Mouse (Mus musculus) kidney, adult 2 months (tissue): ENCODE measurements around the gene Gsta4. TPM values are rescaled to one million over a fixed set of nuclear protein-coding genes. Genes with fewer than 3 reads are reported as not detected.
"Not testable (repeated sequence)": the region's sequence is repeated elsewhere in the genome, so short reads cannot be mapped to it uniquely, and the experiment has no call there.

Experiments
- DNase-seq: peaks from one replicate; pipeline ENCODE4 v3.0.0; 2021
- H3K27ac ChIP-seq: fragments of 200-500 bp; 2 replicates; pipeline ENCODE4 v1.5.1; 2012; ENCODE audit warnings: low read depth, low read length, control low read depth, inconsistent platforms; ENCODE audit not compliant: insufficient read depth
- H3K27me3 ChIP-seq: fragments of 200-500 bp; replicated peaks from 2 replicates; pipeline ENCODE4 v1.6.1; 2012; ENCODE audit warnings: mild to moderate bottlenecking, moderate library complexity, low read length, inconsistent platforms; ENCODE audit not compliant: control insufficient read depth, insufficient read depth
- H3K36me3 ChIP-seq: fragments of 200-500 bp; 2 replicates; pipeline ENCODE4 v1.6.1; 2012; ENCODE audit warnings: mild to moderate bottlenecking, moderate library complexity, low read length, inconsistent platforms; ENCODE audit not compliant: control insufficient read depth, insufficient read depth
- H3K4me1 ChIP-seq: fragments of 200-500 bp; 2 replicates; pipeline ENCODE4 v1.6.1; 2011; ENCODE audit warnings: low read length; ENCODE audit not compliant: control insufficient read depth, insufficient read depth
- H3K4me3 ChIP-seq: fragments of 200-500 bp; 2 replicates; pipeline ENCODE4 v1.5.1; 2011; ENCODE audit warnings: mild to moderate bottlenecking, low read depth, low read length, control low read depth; ENCODE audit not compliant: insufficient read depth
- CTCF ChIP-seq: fragments of 200-500 bp; conservative IDR thresholded peaks from 2 replicates; pipeline ENCODE4 v1.5.1; 2011; ENCODE audit warnings: low read depth, mild to moderate bottlenecking, control low read depth, low read length, moderate library complexity, mixed read lengths; ENCODE audit not compliant: insufficient read depth, insufficient read length
- POLR2A ChIP-seq: fragments of 200-500 bp; IDR thresholded peaks from one replicate; pipeline ENCODE4 v1.6.1; 2011; ENCODE audit warnings: low read depth, low read length, control low read depth
- WGBS: fragments of 180-500 bp; shearing (Covaris S2); methylation state at CpG from one replicate; pipeline ENCODE4 v1.1.7; 2018; 5-methylcytosine and 5-hydroxymethylcytosine counted together
- polyA plus RNA-seq: library from polyadenylated mRNA; depleted of rRNA; stranded (reverse); fragments of >200 nt; gene quantifications from 2 replicates; pipeline ENCODE4 v1.2.3, GENCODE M21; 2012; rRNA removed

Gsta4 gene
- polyA plus RNA-seq = 120 and 154 TPM in 2 replicates

DNA sequence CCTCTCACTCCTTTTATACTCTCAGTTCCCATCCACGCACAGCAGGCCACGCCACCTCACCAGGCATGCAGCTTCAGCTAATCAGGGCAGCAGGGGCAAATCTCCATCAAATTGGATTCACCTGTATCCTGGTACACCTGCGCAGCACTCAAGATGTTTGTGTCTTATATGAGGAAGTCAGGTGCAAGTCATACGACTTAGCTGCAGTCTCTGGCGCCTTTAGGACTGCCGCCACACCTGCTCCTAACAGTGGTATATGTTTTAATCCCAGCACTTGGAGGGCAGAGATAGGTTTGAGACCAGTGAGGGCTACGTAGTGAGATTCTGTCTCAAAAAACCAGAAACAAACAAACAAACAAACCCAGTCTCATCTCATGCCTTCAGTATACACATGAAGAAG, at the start of gene Gsta4:
Gsta4 (plus strand) TSS at position 301 of the 400 bp plus-strand sequence.
- not testable (repeated sequence) for H3K4me3 ChIP-seq, H3K36me3 ChIP-seq, H3K4me1 ChIP-seq, H3K27ac ChIP-seq, H3K27me3 ChIP-seq, DNase-seq
- WGBS = 96% methylated on average over 5 of the region's 7 CpGs

DNA sequence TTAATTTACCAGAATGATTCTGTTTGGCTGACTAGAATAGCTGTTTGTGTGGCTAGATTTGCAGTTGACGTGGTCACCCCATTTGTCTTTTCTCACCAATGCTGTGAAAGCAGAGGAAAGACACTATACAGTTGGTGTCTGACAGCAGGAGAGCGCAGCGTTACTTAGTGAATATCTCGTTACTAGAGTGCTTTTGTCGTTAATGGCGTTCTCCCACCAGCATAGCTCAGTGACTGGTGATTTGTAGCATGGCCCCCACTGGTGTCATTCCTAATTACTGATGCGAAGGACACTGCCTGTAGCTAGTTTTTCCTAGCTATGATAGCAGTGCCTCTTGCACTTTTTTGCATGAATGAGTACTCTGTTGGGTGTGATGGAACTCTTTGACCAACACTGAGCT, 46.9 kb upstream of the Gsta4 start:
- Histone ChIP-seq H3K27ac (no peak overlapping the region), H3K36me3 (no peaks in the 10 kb centered on the region; the same call in 1 of the 2 replicates), H3K4me1 (no peaks in the 10 kb centered on the region), H3K27me3 (no peaks in the 10 kb centered on the region), H3K4me3 (no peak overlapping the region)
- DNase-seq = no peak
- TF ChIP-seq CTCF (no peak), POLR2A (no peak)
- WGBS = 71% methylated on average over 7 of the region's 7 CpGs

DNA sequence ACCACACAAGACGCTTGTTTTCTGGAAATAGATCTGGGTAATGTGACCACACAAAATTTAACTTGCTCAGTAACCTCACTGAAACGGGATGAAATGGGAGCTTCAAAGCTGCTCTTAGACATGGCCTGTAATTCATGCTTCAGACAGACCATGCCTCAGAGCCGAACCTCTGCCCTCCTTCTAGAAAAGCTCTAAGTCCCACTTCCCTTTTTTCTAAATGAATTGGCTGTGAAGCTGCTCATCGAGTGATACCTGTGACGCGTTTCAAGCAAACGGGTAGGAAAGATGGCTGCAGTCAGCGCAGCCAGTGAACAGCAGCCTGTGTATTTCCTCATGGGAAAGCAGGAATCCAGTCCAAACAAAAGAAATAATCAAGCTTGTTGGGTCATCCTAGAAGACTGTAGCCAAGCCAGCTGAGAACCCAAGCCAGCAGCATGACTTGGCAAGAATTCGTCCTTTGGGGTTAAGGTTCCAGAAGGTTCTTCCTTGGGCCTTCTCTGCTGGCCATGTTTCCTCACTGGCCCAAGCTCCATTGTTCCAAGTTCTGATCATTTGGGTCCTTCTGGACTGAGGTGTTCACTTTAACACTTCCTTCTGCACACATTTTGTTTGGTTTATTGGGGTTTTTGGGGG, 44.4 kb upstream of the Gsta4 start:
- Histone ChIP-seq H3K4me3 (no peak overlapping the region), H3K27me3 (no peaks in the 10 kb centered on the region), H3K27ac (no peak overlapping the region), H3K4me1 (no peaks in the 10 kb centered on the region), H3K36me3 (no peaks in the 10 kb centered on the region; the same call in 1 of the 2 replicates)
- peak; percentile 34 for DNase-seq
- TF ChIP-seq POLR2A (no peak), CTCF (no peak)
- 72% methylated on average over 9 of the region's 9 CpGs for WGBS

DNA sequence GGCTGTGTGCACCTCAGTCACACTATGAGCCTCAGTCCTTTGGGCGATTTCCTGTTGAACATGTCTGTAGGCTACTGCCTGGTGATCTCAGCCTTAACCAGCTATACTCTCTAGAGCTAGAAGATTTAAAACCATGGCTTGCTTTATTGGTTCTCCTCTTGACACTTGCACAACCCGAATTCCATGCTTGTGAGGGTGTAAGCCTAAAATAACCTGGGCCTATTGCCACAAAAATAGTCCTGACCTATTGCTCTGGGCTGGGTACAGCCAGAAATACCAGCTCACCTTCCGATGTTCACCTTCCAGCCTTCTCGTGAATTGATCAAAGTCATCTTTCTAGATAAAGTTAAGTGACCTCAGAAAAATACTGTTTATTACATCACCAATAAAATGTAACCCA, 43.1 kb upstream of the Gsta4 start:
- TF ChIP-seq POLR2A (no peak), CTCF (no peak)
- peak; percentile 24 for DNase-seq
- Histone ChIP-seq H3K27ac (no peak overlapping the region), H3K36me3 (no peaks in the 10 kb centered on the region; the same call in 1 of the 2 replicates), H3K27me3 (no peaks in the 10 kb centered on the region), H3K4me1 (no peaks in the 10 kb centered on the region), H3K4me3 (no peak overlapping the region)
- 69% methylated on average over 4 of the region's 4 CpGs for WGBS

DNA sequence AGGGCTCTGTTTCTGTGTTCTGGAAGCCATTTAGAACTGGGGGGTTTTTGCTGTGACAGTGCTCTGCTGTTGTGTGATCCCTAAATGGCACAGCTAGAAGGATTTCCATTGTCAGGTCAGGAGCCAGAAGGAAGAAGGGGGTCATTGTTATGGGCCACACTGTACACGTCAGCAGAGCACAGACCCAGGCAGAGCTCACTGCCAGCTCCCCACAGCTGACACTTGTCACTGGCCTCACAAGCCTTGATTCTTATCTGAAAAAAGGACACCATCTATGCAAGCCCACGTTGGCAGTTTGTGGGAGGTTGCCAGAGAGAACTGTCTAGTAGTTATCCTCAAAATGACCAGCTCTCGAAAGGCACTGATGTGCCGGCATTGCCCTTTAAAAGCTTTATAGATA, 36.5 kb upstream of the Gsta4 start:
- H3K36me3 ChIP-seq = no peaks in the 10 kb centered on the region; the same call in 1 of the 2 replicates
- H3K4me3 ChIP-seq = no peak overlapping the region
- DNase-seq = no peak

DNA sequence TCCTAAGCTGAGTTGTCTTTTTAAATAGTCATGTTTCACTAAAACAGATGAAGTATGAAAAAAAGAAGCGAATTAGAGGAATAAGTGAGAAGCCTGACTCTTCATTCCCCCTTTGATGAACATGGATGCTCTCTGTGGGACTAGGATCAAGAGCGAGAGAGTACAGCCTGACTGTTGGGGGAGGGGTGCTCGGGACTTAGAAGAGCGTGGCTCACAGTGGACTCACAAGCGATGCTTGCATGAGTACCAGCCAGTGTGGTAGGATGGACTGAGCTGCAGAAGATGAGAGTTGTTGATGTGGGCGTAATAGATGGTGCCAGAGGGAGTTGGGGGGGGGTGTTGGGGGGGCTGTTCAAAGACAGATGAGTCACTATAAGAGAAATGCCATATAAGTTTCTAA, 35.9 kb upstream of the Gsta4 start:
- Histone ChIP-seq H3K36me3 (no peaks in the 10 kb centered on the region; the same call in 1 of the 2 replicates), H3K4me3 (no peak overlapping the region), H3K4me1 (no peaks in the 10 kb centered on the region), H3K27me3 (no peaks in the 10 kb centered on the region), H3K27ac (no peak overlapping the region)
- 93% methylated on average over 6 of the region's 6 CpGs for WGBS
- TF ChIP-seq POLR2A (no peak), CTCF (no peak)
- DNase-seq = no peak

More for the DNA sequence above, 36.5 kb upstream of the Gsta4 start:
- Histone ChIP-seq H3K27me3 (no peaks in the 10 kb centered on the region), H3K27ac (no peak overlapping the region), H3K4me1 (no peaks in the 10 kb centered on the region)
- TF ChIP-seq POLR2A (no peak), CTCF (no peak)
- 74% methylated on average over 4 of the region's 4 CpGs for WGBS

DNA sequence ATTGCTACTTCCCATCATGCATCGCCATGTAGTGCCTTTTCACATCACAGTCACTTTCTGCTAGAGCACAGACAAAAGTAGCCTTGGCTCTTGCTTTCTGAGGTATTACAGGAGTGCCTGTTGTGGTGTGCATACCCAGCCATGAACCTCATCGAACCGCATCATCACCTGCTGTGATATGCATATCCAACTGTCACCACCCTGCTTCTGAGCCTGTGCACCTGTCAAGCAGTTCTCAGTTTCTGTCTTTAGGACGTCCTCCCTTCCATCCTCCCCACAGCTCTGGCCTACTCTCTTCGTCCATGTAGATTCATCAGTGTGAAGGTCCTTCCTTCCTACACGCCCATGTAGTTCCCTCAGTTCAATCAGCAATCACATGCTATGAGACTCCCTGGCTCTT, 34.4 kb upstream of the Gsta4 start:
- Histone ChIP-seq H3K4me3 (no peak overlapping the region), H3K27me3 (no peaks in the 10 kb centered on the region), H3K36me3 (no peaks in the 10 kb centered on the region), H3K4me1 (no peaks in the 10 kb centered on the region), H3K27ac (no peak overlapping the region)
- WGBS = 93% methylated on average over 6 of the region's 6 CpGs
- DNase-seq = no peak
- no peak for TF ChIP-seq POLR2A
- TF ChIP-seq CTCF = no peak

DNA sequence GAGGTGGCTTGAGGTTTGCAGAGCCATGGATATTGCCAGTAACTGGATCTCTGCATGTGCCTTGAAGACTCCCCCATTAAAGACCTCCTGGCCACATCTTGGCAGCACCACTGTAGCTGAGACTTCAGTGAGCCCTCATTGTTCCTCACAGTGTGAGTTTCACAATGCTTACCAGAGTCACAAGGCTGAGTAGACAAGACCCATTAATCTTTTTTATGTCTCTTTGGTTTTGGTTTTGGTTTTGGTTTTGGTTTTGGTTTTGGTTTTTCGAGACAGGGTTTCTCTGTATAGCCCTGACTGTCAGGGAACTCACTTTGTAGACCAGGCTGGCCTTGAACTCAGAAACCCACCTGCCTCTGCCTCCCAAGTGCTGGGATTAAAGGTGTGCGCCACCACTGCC, 32.8 kb upstream of the Gsta4 start:
- peak; percentile 25 for DNase-seq

More for the DNA sequence above, 32.8 kb upstream of the Gsta4 start:
- not testable (repeated sequence) for H3K4me1 ChIP-seq, H3K36me3 ChIP-seq, H3K4me3 ChIP-seq, H3K27me3 ChIP-seq, H3K27ac ChIP-seq
- 69% methylated on average over 2 of the region's 2 CpGs for WGBS
